Mouse (Mus musculus) cortical plate, adult 2 months (tissue): ENCODE measurements around the gene Tfe3. TPM values are rescaled to one million over a fixed set of nuclear protein-coding genes. Genes with fewer than 3 reads are reported as not detected.

Experiments
- H3K27ac ChIP-seq: fragments of 200-500 bp; 2 replicates; pipeline ENCODE4 v1.5.1; 2012; ENCODE audit warnings: low read length, control low read depth, inconsistent platforms; ENCODE audit not compliant: insufficient read depth
- H3K4me1 ChIP-seq: fragments of 200-500 bp; 2 replicates; pipeline ENCODE4 v1.6.1; 2011; ENCODE audit warnings: low read length; ENCODE audit not compliant: control insufficient read depth, insufficient read depth
- H3K4me3 ChIP-seq: fragments of 200-500 bp; 2 replicates; pipeline ENCODE4 v1.5.1; 2011; ENCODE audit warnings: mild to moderate bottlenecking, low read length, control low read depth; ENCODE audit not compliant: insufficient read depth
- CTCF ChIP-seq: fragments of 200-500 bp; IDR thresholded peaks from 2 replicates; pipeline ENCODE4 v1.5.1; 2011; ENCODE audit warnings: mild to moderate bottlenecking, control low read depth, low read length; ENCODE audit not compliant: insufficient read depth; ENCODE audit errors: extremely low read depth
- POLR2A ChIP-seq: fragments of 200-500 bp; IDR thresholded peaks from 2 replicates; pipeline ENCODE4 v1.6.1; 2011; ENCODE audit warnings: mild to moderate bottlenecking, low read length, control low read depth; ENCODE audit not compliant: insufficient read depth; ENCODE audit errors: extremely low read depth
- polyA plus RNA-seq: library from polyadenylated mRNA; depleted of rRNA; stranded (reverse); fragments of >200 nt; gene quantifications from 2 replicates; pipeline ENCODE4 v1.2.3, GENCODE M21; 2012

Gene Tfe3
- polyA plus RNA-seq, 1 experiment: 21.4 TPM

DNA sequence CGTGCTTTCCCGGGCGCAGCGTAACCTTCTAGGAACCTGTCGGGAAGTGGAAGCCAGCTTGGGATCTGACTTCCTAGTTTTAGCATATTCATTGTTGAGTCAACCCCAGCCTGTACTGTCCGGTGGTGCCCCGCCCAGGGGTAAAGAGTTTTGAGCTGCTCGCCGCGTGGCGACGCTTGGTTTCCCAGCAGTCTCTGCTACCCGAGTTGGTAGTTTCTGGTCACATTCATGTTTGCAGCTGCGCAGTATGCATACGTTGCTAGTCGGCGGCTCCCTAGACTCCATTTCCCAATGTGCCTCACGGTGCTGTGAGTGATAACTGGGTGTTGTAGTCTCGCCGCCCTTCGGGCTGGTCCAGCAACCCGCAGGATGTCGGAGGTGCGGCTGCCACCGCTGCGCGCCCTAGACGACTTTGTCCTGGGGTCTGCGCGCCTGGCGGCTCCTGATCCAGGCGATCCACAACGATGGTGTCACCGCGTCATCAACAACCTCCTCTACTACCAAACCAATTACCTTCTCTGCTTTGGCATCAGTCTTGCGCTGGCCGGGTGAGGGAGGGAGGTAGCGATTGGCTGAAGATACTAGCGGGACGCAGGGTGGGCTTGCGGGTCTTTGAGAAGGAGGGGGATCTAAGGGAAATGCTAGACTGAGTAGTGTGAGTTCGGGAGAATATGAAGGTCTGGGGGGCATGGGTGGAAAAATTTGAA is 34.0 kb upstream of the Tfe3 start, which contains the start of gene Praf2:
Gene Praf2 (plus strand): TSS at position 225 of the 707 bp plus-strand sequence.
- TF ChIP-seq CTCF (no peak), POLR2A (no peak)
- H3K4me1 ChIP-seq: no peaks in the 10 kb centered on the region
- H3K27ac ChIP-seq: no peak within 1 kb of the TSS; the same call in 1 of the 2 replicates
- H3K4me3 ChIP-seq: peak within 1 kb of the TSS; percentile 76

DNA sequence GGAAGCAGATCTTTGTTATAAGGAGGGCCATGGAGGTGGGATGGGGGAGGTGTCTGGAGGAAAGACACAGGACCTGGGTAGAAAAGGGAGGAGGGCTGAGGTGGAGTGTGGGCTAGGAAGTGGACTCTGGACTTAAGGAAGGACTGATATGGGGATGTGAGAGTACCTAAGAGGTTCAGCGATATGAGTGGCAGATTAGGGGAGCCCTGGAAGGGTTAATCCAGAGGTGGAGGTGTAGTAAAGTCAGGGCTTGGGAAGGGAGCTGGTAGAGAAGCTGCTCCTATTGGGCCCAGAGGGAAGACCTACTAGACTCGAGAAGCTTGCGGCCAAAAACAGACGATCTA is 33.5 kb upstream of the Tfe3 start:
- TF ChIP-seq POLR2A (no peak), CTCF (no peak)
- no peak overlapping the region for H3K27ac ChIP-seq
- no peaks in the 10 kb centered on the region for H3K4me1 ChIP-seq
- H3K4me3 ChIP-seq: peak overlapping the region; percentile 76

DNA sequence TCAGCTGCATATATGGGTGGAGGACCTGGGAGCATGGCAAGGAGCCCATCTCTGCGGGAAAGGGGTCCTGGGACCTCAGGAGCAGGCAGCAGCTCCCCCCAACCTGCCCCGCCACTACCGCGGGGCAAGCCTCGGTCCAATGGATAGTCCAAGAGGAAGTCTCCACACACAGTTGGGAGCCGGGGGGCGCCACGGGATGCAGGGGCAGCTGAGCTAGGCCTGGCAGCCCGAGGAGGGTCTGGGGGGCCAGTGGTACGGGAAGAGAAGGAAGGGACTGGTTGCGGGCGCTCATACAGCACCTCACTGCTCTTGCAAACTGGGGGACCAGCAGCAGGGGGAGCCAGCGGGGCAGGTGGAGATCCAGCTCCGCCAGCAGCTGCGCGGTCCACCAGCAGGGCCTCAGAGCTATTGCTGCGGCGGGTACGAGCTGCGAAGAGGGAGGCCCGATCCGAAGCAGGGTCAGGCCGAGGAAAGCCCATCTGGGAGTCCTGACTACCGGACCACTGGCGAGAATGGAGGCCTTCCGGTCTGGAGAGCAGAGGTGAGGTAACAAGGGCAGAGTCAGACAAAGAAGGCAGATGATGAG is 28.7 kb upstream of the Tfe3 start:
- TF ChIP-seq POLR2A: no peak
- peak; percentile 19; the same call in 1 of the 2 replicates for TF ChIP-seq CTCF
- H3K4me3 ChIP-seq: no peak overlapping the region
- no peak overlapping the region for H3K27ac ChIP-seq
- H3K4me1 ChIP-seq: no peaks in the 10 kb centered on the region

DNA sequence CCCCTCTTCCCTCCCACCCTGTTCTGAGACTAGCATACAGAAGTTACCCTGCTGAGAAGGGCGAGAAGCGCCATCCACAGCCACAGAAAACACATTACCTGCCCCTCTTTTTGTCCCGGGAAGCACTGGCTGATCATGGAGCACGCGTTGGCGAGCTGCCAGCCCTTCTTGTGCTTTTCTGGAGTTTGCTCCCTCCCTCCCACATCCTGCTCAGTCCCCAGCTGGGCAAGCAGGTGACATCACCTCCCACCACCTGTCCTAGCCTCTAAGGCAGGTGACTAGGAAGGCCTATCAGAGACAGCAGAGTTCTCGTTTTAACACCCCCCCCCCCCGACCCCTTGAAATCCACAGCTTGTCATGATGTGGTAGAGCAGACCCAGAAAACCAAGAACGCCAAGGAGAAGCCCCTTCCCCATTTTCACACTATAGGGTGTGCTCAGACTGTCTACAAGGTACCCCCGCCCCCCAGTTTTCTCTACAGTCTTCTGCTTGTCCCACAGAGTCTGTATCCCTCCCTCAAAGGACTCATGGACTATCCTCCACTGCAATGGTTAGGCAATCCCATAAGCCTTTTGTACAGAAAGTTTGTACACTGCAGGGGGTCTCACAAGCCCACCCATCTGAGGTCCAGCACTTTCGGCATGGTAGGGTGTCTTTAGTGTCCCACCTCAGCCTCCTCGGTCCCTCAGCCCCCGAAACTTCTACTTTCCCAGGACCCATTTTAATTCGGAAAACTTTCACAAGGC is 22.9 kb upstream of the Tfe3 start:
- no peaks in the 10 kb centered on the region for H3K4me1 ChIP-seq
- no peak overlapping the region for H3K4me3 ChIP-seq
- H3K27ac ChIP-seq: no peak overlapping the region
- TF ChIP-seq POLR2A: no peak
- TF ChIP-seq CTCF: no peak

DNA sequence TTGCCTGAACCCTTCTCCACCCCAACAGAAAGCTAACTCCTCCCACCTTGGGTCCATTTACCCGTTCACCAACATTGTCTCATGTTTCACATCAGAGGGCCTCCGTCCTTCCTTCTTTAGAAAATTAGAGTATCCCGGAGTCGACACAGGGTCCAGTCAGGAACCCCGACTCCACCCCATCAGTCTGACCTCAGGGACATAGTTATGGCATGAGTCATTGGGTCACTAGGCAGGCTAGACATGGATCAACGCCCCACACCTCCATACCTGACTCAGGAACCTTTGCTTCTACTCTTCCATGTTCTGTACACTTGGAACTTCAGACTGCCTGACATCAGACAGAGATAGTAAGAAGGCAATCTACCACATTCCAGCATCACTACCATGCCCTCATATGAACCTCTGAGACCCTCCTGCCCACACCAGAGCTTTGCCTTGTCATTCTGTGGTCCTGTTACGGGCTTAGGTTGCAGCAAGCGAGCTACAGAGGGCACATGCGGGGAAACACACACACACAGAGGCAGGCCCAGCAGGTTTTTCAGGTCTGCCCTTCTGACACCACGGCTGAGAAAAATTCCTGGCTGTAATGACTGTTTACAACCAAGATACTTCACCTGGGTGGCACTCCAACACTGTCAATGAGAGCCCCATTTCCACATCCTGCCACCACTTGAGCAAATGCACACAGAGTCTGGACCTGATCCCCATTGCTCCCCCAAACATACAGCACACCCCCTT is 22.1 kb upstream of the Tfe3 start:
- no peak overlapping the region for H3K27ac ChIP-seq
- H3K4me3 ChIP-seq: no peak overlapping the region
- H3K4me1 ChIP-seq: no peaks in the 10 kb centered on the region
- TF ChIP-seq POLR2A: no peak
- no peak for TF ChIP-seq CTCF

DNA sequence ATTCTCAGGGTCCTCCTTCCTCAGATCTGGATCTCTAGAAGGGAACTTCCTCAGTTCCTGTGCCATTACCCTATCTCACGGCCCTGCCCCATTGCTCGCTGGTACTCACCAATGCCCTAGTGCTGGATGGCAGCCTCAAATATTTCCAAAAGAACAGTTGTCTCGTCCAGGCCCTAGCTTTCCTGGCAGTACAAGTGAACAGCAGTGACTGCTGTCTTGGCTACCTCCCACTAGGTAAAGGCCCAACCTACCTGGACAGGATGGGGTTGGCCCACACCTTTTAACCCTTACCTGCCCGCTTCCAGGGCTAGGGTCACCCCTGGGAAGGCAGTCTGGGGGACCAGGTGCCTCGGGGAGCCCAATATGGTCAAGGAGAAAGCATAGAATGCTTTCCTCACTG is 21.3 kb upstream of the Tfe3 start:
- H3K27ac ChIP-seq: no peak overlapping the region
- TF ChIP-seq POLR2A (no peak), CTCF (no peak)
- H3K4me1 ChIP-seq: no peaks in the 10 kb centered on the region
- no peak overlapping the region for H3K4me3 ChIP-seq

DNA sequence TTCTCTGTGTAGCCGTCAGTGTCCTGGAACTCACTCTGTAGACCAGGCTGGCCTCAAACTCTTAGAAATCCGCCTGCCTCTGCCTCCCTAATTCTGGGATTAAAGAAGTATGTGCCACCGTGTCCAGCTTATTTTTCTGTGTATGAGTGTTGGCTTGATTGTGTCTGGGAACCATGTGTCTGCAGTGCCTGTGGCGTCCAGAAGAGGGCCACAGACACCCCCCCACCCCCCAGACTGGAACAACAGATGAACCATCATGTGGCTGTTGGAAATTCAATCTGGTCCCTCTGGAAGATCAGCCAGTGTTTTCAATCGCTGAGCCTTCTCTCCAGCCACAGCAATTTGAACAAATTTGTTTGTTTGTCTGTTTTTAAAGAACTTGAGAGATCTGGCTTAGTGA is 18.9 kb upstream of the Tfe3 start:
- TF ChIP-seq POLR2A (no peak), CTCF (0 out of 2 replicates have a peak, but pooled peaks have one; percentile 28)
- no peak overlapping the region for H3K4me3 ChIP-seq
- H3K27ac ChIP-seq: no peak overlapping the region
- no peaks in the 10 kb centered on the region for H3K4me1 ChIP-seq

DNA sequence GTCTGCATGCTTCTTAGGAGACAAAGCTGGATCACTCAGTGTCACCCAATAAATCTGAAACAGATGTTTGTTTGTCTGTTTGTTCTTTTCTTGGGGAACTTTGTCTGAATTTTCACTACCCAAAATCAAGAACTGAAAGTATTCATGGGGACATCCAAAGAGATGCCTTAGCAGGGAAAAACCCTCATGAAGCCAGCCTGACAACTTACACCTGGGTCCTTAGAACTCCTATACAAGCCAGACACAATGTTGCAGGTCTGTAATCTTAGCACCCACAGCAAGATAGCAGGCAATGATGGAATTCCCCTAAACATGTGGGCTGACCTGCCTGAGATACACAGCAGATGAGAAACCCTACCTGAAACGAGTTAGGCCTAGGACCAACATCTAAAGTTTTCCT is 17.4 kb upstream of the Tfe3 start:
- Histone ChIP-seq H3K4me3 (no peak overlapping the region), H3K27ac (no peak overlapping the region)
- TF ChIP-seq CTCF (no peak), POLR2A (no peak)

DNA sequence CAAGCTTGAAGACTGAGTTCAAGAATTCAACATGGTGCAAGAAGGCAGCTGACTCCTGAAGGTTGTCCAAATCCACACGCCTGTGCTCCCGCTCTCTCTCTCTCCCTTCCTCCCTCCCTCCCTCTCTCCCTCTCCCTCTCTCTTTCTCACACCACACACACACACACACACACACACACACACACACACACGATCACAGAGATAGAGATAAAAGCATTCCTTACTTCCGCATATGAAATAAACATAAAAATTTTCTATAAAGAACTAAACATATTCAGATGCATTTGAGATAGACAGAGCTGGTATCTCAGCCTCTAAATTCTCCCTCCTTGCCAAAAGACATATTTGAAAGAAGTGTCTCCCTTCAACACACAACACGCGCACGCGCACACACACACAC is 16.9 kb upstream of the Tfe3 start:
- TF ChIP-seq POLR2A (no peak), CTCF (no peak)

More for the DNA sequence above, 17.4 kb upstream of the Tfe3 start:
- peaks cover 2% of the 10 kb centered on the region; the same call in 1 of the 2 replicates for H3K4me1 ChIP-seq

More for the DNA sequence above, 16.9 kb upstream of the Tfe3 start:
- peaks cover 2% of the 10 kb centered on the region; the same call in 1 of the 2 replicates for H3K4me1 ChIP-seq
- no peak overlapping the region for H3K27ac ChIP-seq
- H3K4me3 ChIP-seq: no peak overlapping the region
